Mouse (Mus musculus) embryo, embryonic 10 days (tissue): Measurements from ENCODE around the gene Elmo3.

Experiments used
- DNase-seq: peaks from one replicate; pipeline ENCODE4 v3.0.0-alpha.2; 2015; ENCODE audit warnings: low spot score

The Elmo3 gene

GRCm38 (mm10) chr8:105305211-105306145, at the start of gene Elmo3:
TSS of gene Elmo3 (plus strand) at chr8:105305601.
- DNase-seq, result peak; percentile 63

GRCm38 (mm10) chr8:105257318-105258114, 47.9 kb upstream of the Elmo3 start:
- DNase-seq, result peak; percentile 3

- peak; percentile 70 for DNase-seq
Measured at GRCm38 (mm10) chr8:105258911-105259720, 46.3 kb upstream of the Elmo3 start.

GRCm38 (mm10) chr8:105259721-105260320, 45.6 kb upstream of the Elmo3 start:
- peak; percentile 91 for DNase-seq

GRCm38 (mm10) chr8:105260371-105261099, 44.9 kb upstream of the Elmo3 start:
- DNase-seq, result no peak

- no peak for DNase-seq
Measured at GRCm38 (mm10) chr8:105261326-105261980, 43.9 kb upstream of the Elmo3 start.

- no peak for DNase-seq
Measured at GRCm38 (mm10) chr8:105263244-105263912, 42.0 kb upstream of the Elmo3 start.

- DNase-seq, result peak; percentile 77
Measured at GRCm38 (mm10) chr8:105264024-105264982, 41.1 kb upstream of the Elmo3 start, which contains the start of the genes Tradd and Fbxl8. TSS of gene Tradd (minus strand) at chr8:105264609. TSS of gene Fbxl8 (plus strand) at chr8:105264648.

- DNase-seq, result no peak
Measured at GRCm38 (mm10) chr8:105265128-105265527, 40.3 kb upstream of the Elmo3 start.

- DNase-seq, result no peak
Measured at GRCm38 (mm10) chr8:105266775-105267174, 38.6 kb upstream of the Elmo3 start.

- peak; percentile 86 for DNase-seq
Measured at GRCm38 (mm10) chr8:105268342-105269074, 36.9 kb upstream of the Elmo3 start.

- no peak for DNase-seq
Measured at GRCm38 (mm10) chr8:105269075-105269458, 36.3 kb upstream of the Elmo3 start.

GRCm38 (mm10) chr8:105269461-105269947, 35.9 kb upstream of the Elmo3 start, which contains the start of gene Hsf4:
TSS of gene Hsf4 (plus strand) at chr8:105269801.
- DNase-seq, result no peak

- DNase-seq, result no peak
Measured at GRCm38 (mm10) chr8:105270101-105270915, 35.1 kb upstream of the Elmo3 start.

GRCm38 (mm10) chr8:105270916-105271186, 34.5 kb upstream of the Elmo3 start:
- DNase-seq, result no peak

GRCm38 (mm10) chr8:105275387-105275786, 30.0 kb upstream of the Elmo3 start:
- DNase-seq, result no peak

GRCm38 (mm10) chr8:105275840-105276239, 29.6 kb upstream of the Elmo3 start, which contains the start of gene Nol3:
TSS of gene Nol3 (plus strand) at chr8:105276140.
- DNase-seq, result no peak
